Mouse (Mus musculus) lung, postnatal 0 days (tissue): ENCODE measurements around the gene Gm9376. TPM values are rescaled to one million over a fixed set of nuclear protein-coding genes. Genes with fewer than 3 reads are reported as not detected.

Experiments
- ATAC-seq: fragments of 200-750 bp; cut with Nextera tagmentation; 2 replicates; pipeline ENCODE4 v1.8.0; 2017; ENCODE audit warnings: moderate library complexity
- DNase-seq: peaks from one replicate; pipeline ENCODE4 v3.0.0-alpha.2; 2016; ENCODE audit warnings: low spot score
- H3K27ac ChIP-seq: fragments of 300-500 bp; sonication (generic); 2 replicates; pipeline ENCODE4 v1.5.1; 2014; ENCODE audit warnings: antibody characterized with exemption, mild to moderate bottlenecking, low read length, mixed read lengths
- H3K27me3 ChIP-seq: fragments of 300-500 bp; sonication (generic); replicated peaks from 2 replicates; pipeline ENCODE4 v1.6.1; 2014; ENCODE audit warnings: low read length, mixed read lengths; ENCODE audit not compliant: insufficient read depth
- H3K36me3 ChIP-seq: fragments of 300-500 bp; sonication (generic); 2 replicates; pipeline ENCODE4 v1.6.1; 2014; ENCODE audit warnings: low read length, mixed read lengths; ENCODE audit not compliant: insufficient read depth
- H3K4me1 ChIP-seq: fragments of 300-500 bp; sonication (generic); 2 replicates; pipeline ENCODE4 v1.6.1; 2014; ENCODE audit warnings: antibody characterized with exemption, low read depth, low read length, mixed read lengths; ENCODE audit not compliant: insufficient read depth
- H3K4me2 ChIP-seq: fragments of 300-500 bp; sonication (generic); replicated peaks from 2 replicates; pipeline ENCODE4 v1.6.1; 2014; ENCODE audit warnings: low read depth, mild to moderate bottlenecking, low read length, moderate library complexity, mixed read lengths
- H3K4me3 ChIP-seq: fragments of 300-500 bp; sonication (generic); 2 replicates; pipeline ENCODE4 v1.5.1; 2014; ENCODE audit warnings: low read depth, low read length
- H3K9ac ChIP-seq: fragments of 300-500 bp; sonication (generic); replicated peaks from 2 replicates; pipeline ENCODE4 v1.6.1; 2014; ENCODE audit warnings: low read depth, mild to moderate bottlenecking
- H3K9me3 ChIP-seq: fragments of 300-500 bp; sonication (generic); 2 replicates; pipeline ENCODE4 v1.6.1; 2016; ENCODE audit warnings: low read length, mixed read lengths
- CTCF ChIP-seq: IDR thresholded peaks from 2 replicates; pipeline ENCODE4 v1.5.1; 2016; ENCODE audit warnings: antibody characterized with exemption, mild to moderate bottlenecking
- EP300 ChIP-seq: IDR thresholded peaks from 2 replicates; pipeline ENCODE4 v1.6.1; 2016; ENCODE audit warnings: antibody characterized with exemption, mild to moderate bottlenecking, control low read depth
- WGBS: fragments of 180-500 bp; shearing (Covaris S2); extraction: QIAGEN DNeasy Blood & Tissue Kit; methylation state at CpG from one replicate; pipeline ENCODE4 v1.1.7; 2014; 5-methylcytosine and 5-hydroxymethylcytosine counted together
- microRNA-seq: library from miRNA; unstranded; fragments of <30 nt; microRNA quantifications from one replicate; pipeline ENCODE4, GENCODE M21; 2016
- polyA plus RNA-seq: library from polyadenylated mRNA; unstranded; fragments of >200 nt; fragmentation: Nextera tagmentation; extraction: Ambion mirVana; gene quantifications from 2 replicates; pipeline ENCODE4 v1.2.1, GENCODE M21; 2015

Gm9376 gene
- polyA plus RNA-seq, 1 experiment from 2014 or later: not detected

DNA sequence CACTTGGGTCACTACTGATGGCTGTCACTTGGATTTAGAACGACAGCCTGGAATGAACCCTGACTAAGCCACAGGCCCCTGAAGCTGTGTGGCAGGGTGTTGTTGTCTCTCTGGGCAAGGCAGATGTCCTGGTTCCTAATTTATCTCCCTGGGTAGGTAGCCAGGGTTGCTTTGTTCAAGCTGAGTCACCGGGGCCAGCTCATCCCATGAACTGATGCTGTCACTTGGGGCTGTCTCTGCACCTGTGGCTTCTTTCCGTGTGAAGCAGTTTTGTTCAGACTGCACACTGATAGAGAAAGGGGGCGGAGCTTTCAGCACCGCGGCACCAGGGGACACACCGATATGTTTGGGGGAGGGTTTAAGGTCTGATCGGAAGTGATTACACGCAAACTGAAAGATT lies 37.8 kb downstream of the Gm9376 start:
- TF ChIP-seq CTCF: no peak
- TF ChIP-seq EP300: no peak
- Histone ChIP-seq H3K36me3 (no peaks in the 10 kb centered on the region), H3K27ac (no peak overlapping the region), H3K4me1 (no peaks in the 10 kb centered on the region), H3K4me3 (no peak overlapping the region), H3K27me3 (no peaks in the 10 kb centered on the region), H3K9me3 (no peaks in the 10 kb centered on the region), H3K4me2 (no peak overlapping the region), H3K9ac (no peak overlapping the region)
- 70% methylated on average over 9 of the region's 9 CpGs for WGBS
- no peak for ATAC-seq
- DNase-seq: no peak

DNA sequence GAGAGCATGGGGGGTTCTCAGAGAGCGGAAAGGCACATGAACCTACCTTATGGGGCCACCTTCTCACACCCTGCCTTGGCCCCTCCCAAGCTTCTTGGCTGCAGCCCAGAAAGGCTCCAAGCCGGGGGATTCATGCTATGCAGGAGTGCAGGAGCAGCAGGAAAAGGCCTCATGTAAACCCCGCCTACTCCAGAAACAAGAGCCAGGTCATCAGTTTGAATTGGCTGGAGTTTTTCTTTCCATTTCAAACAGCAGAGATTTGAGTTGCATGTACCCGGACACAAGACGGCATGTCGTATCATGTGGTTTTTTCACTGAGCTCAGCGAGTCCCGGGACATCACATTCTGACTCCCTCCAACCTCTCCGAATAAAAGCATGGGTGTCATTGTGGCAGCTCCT lies 39.2 kb downstream of the Gm9376 start:
- H3K27me3 ChIP-seq: no peaks in the 10 kb centered on the region
- ATAC-seq (0 out of 2 replicates have a peak, but pooled peaks have one; percentile 25), DNase-seq (peak; percentile 58)
- no peaks in the 10 kb centered on the region for H3K4me1 ChIP-seq
- no peak for TF ChIP-seq EP300
- no peak for TF ChIP-seq CTCF
- no peaks in the 10 kb centered on the region for H3K9me3 ChIP-seq
- no peak overlapping the region for H3K27ac ChIP-seq
- no peaks in the 10 kb centered on the region for H3K36me3 ChIP-seq
- H3K9ac ChIP-seq: no peak overlapping the region
- H3K4me2 ChIP-seq: no peak overlapping the region; the same call in 1 of the 2 replicates
- WGBS: 44% methylated on average over 9 of the region's 9 CpGs
- H3K4me3 ChIP-seq: no peak overlapping the region

DNA sequence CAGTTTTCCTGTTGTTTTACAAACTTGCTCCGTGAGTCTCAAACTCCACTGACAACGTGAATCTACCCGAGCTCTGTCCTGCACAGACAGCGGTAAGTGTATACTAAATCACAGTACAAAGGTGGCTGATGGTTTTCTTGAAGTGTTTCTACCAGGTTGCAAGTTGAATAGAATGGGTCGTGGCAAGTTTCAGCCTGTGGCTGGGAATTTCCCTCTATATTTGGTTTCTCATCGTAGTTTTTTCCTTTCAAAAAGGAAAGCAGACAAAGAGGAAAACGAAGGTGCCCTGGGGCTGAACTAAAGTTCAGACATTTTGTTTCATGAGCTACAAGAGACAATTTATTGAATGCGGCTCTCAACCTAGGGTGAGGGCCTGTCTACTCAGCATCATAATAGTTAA lies 40.3 kb downstream of the Gm9376 start:
- no peak overlapping the region for H3K4me2 ChIP-seq
- TF ChIP-seq CTCF (no peak), EP300 (no peak)
- no peak overlapping the region for H3K27ac ChIP-seq
- no peaks in the 10 kb centered on the region for H3K36me3 ChIP-seq
- DNase-seq (no peak), ATAC-seq (no peak)
- H3K9me3 ChIP-seq: no peaks in the 10 kb centered on the region
- no peaks in the 10 kb centered on the region for H3K27me3 ChIP-seq
- H3K9ac ChIP-seq: no peak overlapping the region
- H3K4me1 ChIP-seq: no peaks in the 10 kb centered on the region
- H3K4me3 ChIP-seq: no peak overlapping the region
- WGBS: 78% methylated on average over 8 of the region's 8 CpGs

DNA sequence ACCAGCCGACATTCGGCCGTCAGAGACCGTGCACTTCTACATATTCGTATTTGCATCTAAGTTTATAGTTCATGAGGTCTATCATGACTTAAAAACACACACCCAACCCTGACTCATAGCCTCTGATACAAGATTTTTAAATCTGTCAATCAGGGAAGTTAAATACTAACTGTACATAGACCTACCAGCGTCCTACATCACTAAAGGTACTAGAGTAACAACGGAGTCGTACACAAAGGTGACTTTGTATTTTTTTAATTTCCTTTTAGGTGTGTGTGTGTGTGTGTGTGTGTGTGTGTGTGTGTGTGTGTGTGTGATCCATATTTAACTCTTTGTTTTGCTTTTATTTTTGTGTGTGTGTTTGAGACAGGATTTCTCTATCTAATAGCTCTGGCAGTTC lies 44.9 kb downstream of the Gm9376 start:
- Histone ChIP-seq H3K27me3 (no peaks in the 10 kb centered on the region), H3K9me3 (no peaks in the 10 kb centered on the region), H3K9ac (no peak overlapping the region), H3K4me1 (no peaks in the 10 kb centered on the region), H3K36me3 (no peaks in the 10 kb centered on the region), H3K4me3 (no peak overlapping the region), H3K27ac (no peak overlapping the region), H3K4me2 (no peak overlapping the region)
- DNase-seq: no peak
- TF ChIP-seq CTCF (no peak), EP300 (no peak)
- 94% methylated on average over 8 of the region's 8 CpGs for whole genome bisulfite sequencing
- ATAC-seq: no peak

DNA sequence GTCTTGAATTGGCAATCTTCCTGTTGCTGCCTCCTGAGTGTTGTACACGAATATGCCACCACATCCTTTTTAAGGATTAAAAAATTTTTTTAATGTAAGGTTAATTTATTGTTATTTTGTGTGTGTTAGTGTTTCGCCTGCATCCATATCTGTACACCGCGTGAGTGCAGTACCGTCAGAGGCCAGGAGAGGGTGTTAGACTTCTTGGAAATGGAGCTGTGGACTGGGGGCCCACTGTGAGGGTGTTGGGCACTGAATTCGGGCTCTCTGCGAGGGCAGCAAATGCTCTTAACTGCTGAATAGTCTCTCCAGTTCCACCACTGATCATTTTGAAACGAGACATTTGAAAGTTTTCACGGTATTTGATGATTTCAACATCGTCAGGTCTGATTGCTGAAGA lies 45.9 kb downstream of the Gm9376 start:
- no peaks in the 10 kb centered on the region for H3K27me3 ChIP-seq
- H3K9ac ChIP-seq: no peak overlapping the region
- no peak for ATAC-seq
- no peak overlapping the region for H3K27ac ChIP-seq
- 87% methylated on average over 10 of the region's 10 CpGs for WGBS
- no peaks in the 10 kb centered on the region for H3K36me3 ChIP-seq
- H3K4me3 ChIP-seq: no peak overlapping the region
- no peaks in the 10 kb centered on the region for H3K9me3 ChIP-seq
- TF ChIP-seq EP300 (no peak), CTCF (no peak)
- DNase-seq: no peak
- no peaks in the 10 kb centered on the region for H3K4me1 ChIP-seq
- H3K4me2 ChIP-seq: no peak overlapping the region

DNA sequence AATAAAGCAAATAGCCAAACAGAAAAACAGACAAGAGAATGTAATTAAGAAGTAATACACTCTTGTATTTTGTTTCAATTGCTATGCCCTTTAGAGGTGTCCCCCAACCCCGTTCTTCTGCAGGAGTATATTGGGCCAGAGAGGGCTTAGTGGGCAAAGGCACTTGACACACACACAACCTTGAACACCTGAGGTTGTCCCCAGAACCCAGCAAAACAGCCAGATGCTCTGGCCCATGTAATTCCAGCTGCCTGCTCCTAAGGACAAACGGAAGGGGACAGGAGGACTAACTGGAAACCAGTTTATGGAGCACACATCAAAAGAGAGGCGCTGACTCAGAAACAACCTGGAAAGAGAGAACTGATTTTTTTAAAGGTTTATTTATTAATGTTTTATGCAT lies 47.2 kb downstream of the Gm9376 start:
- 96% methylated on average over 3 of the region's 3 CpGs for WGBS

DNA sequence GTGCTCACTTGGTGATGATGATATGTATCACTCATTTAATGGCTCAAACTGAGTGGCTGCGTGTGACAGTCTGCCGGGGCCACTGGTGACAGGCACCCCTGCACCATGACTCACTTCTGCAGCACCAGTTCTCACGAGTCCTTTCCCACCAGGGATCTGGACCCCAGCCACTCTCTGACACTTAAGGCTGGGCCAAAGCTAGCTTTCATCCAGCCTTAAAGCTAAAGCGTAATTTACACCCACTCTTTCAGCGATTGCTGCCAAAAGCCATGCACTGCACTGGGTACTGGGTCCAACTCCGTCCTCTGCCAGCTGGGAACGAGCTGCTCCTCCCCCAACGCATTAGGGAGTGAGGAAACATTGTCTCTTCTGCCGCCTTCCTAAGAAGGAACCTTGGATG lies 50.5 kb downstream of the Gm9376 start:
- 55% methylated on average over 9 of the region's 9 CpGs for WGBS
- Histone ChIP-seq H3K36me3 (no peaks in the 10 kb centered on the region), H3K4me1 (no peaks in the 10 kb centered on the region), H3K4me2 (no peak overlapping the region), H3K9ac (no peak overlapping the region), H3K27me3 (no peaks in the 10 kb centered on the region; the same call in 1 of the 2 replicates), H3K9me3 (no peaks in the 10 kb centered on the region), H3K27ac (no peak overlapping the region), H3K4me3 (no peak overlapping the region)
- TF ChIP-seq EP300: no peak
- no peak for TF ChIP-seq CTCF
- no peak for DNase-seq
- ATAC-seq: no peak

More for the DNA sequence above, 47.2 kb downstream of the Gm9376 start:
- Histone ChIP-seq H3K4me3 (no peak overlapping the region), H3K9me3 (no peaks in the 10 kb centered on the region), H3K36me3 (no peaks in the 10 kb centered on the region), H3K4me2 (no peak overlapping the region), H3K4me1 (no peaks in the 10 kb centered on the region), H3K27me3 (no peaks in the 10 kb centered on the region), H3K27ac (no peak overlapping the region), H3K9ac (no peak overlapping the region)
- TF ChIP-seq CTCF (no peak), EP300 (no peak)
- ATAC-seq (no peak), DNase-seq (no peak)

Small RNAs within 50 kb of the gene (microRNA-seq; reads per million reads assigned to microRNA genes)
- gene Mir6241: not detected

Other genes with a start within 250 kb of the Gm9376 start
- 0.24 and 0.39 TPM in 2 replicates for gene Dct, start 214.7 kb upstream of the Gm9376 start, polyA plus RNA-seq
- 26.6 and 28.0 TPM in 2 replicates for gene Tgds, start 134.2 kb upstream of the Gm9376 start, polyA plus RNA-seq
- gene Gpr180, start 129.8 kb upstream of the Gm9376 start, polyA plus RNA-seq: 48.8 and 50.9 TPM in 2 replicates
- 0.11 and 0.14 TPM in 2 replicates for gene Sox21, start 29.9 kb upstream of the Gm9376 start, polyA plus RNA-seq